8 mouse cellular contexts compared by ENCODE assay signal in the genomic region with DNA sequence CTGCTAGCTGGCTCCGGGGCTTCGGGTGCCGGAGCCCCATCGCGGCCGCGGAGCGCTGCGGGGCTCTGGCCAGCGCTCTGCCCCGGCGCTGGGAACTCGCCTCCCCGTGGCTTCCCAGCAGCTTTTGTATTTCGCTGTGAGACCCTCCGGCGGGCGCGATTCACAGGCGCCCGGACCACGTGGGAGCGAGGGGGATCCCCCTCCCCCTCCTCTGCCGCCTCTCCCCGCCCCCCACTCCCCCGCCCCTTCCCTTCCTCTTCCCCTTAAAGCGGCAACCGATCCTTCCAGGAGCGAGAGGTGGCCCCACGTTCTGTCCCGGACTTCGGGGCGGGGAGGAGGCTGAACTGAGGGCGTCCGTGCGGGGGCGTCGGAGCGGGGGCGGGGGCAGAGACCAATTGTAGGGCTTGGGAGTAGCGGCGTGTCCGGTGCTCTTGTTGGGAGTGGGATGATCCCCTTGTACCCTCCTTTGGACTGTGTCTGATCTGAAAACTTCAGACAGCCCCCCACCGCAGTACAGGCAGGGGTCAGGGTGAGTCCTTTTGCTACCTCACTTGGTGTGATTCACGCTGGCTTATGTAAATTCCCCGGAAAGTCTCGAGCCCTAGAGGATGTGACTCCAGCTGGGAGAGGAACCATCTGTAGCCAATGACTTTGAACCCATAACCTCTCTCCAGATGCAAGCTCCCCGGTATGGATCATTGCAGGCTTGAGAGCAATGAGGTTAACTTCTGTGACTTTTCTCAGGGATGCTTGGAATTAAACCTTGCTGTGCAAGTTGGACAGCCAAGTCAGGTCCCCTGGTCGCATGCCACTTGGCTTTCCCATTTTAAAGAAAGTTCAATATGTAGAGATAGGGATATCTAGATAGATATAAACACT. TPM values are rescaled to one million over a fixed set of nuclear protein-coding genes. Genes with fewer than 3 reads are reported as not detected.
DNase-seq lines count a peak whose midpoint lies in the region; ATAC-seq lines count a peak whose summit lies in the region.

Fjx1 (minus strand) TSS at position 829 of the 879 bp plus-strand sequence.

- whole genome bisulfite sequencing in hindbrain, embryonic 12.5 days, result under 1% methylated on average over 42 of the region's 49 CpGs
- under 1% methylated on average over 34 of the region's 49 CpGs for WGBS in stomach, embryonic 14.5 days

- H3K4me2 ChIP-seq in hindbrain, embryonic 12.5 days (replicated peaks), result peak within 1 kb of the TSS; percentile 92
- peak within 1 kb of the TSS; percentile 98 for H3K4me2 ChIP-seq in stomach, embryonic 14.5 days (replicated peaks; ENCODE audit: low read depth, low read length)

- peaks cover 86% of the 10 kb centered on the region for H3K27me3 ChIP-seq in megakaryocyte, embryonic 14.5 days (replicated peaks)
- H3K27me3 ChIP-seq in hindbrain, embryonic 12.5 days, result 0 out of 2 replicates have a peak, but pooled peaks cover 3% of the 10 kb centered on the region
- H3K27me3 ChIP-seq in stomach, embryonic 14.5 days (ENCODE audit: control insufficient read depth, insufficient read depth, low read length), result no peaks in the 10 kb centered on the region

- H3K9me3 ChIP-seq in megakaryocyte, embryonic 14.5 days, result no peaks in the 10 kb centered on the region
- no peaks in the 10 kb centered on the region for H3K9me3 ChIP-seq in hindbrain, embryonic 12.5 days (replicated peaks)
- H3K9me3 ChIP-seq in stomach, embryonic 14.5 days (ENCODE audit: control insufficient read depth, low read depth, low read length), result no peaks in the 10 kb centered on the region

- peak within 1 kb of the TSS; percentile 91 for H3K4me3 ChIP-seq in megakaryocyte, embryonic 14.5 days (replicated peaks)
- H3K4me3 ChIP-seq in hindbrain, embryonic 12.5 days, result peak within 1 kb of the TSS; percentile 91
- H3K4me3 ChIP-seq in stomach, embryonic 14.5 days (ENCODE audit: low read depth, low read length), result peak within 1 kb of the TSS; percentile 82

- DNase-seq in cerebellum, adult 8-10 months, result peak; percentile 51
- peak; percentile 15 to 60 for DNase-seq in frontal cortex, adult 2 months (ENCODE audit: extremely low spot score in 1 of 2, low spot score in 1 of 2)
- DNase-seq in layer of hippocampus, postnatal 25 days (ENCODE audit: extremely low spot score in 1 of 2, low spot score in 1 of 2), result peak; percentile 48 to 53
- DNase-seq in lung, postnatal 14 days, result peak; percentile 29

- no peak for ATAC-seq in megakaryocyte, adult 5-6 weeks (ENCODE audit: poor library complexity, severe bottlenecking)
- peak; percentile 88 for ATAC-seq in hindbrain, embryonic 12.5 days (ENCODE audit: low FRiP score)
- peak; percentile 59 for ATAC-seq in stomach, embryonic 14.5 days (ENCODE audit: insufficient number of reproducible peaks, insufficient read depth, low FRiP score, low read depth)

- peak within 1 kb of the TSS; percentile 97 for H3K9ac ChIP-seq in hindbrain, embryonic 12.5 days
- H3K9ac ChIP-seq in stomach, embryonic 14.5 days (replicated peaks; ENCODE audit: low read depth, low read length), result peak within 1 kb of the TSS; percentile 88

- no peaks in the 10 kb centered on the region for H3K36me3 ChIP-seq in megakaryocyte, embryonic 14.5 days (replicated peaks; ENCODE audit: low read length)
- H3K36me3 ChIP-seq in hindbrain, embryonic 12.5 days, result no peaks in the 10 kb centered on the region
- no peaks in the 10 kb centered on the region for H3K36me3 ChIP-seq in stomach, embryonic 14.5 days (ENCODE audit: control insufficient read depth, insufficient read depth, low read length)

- peaks cover 29% of the 10 kb centered on the region for H3K4me1 ChIP-seq in megakaryocyte, embryonic 14.5 days
- peaks cover 26% of the 10 kb centered on the region for H3K4me1 ChIP-seq in hindbrain, embryonic 12.5 days
- peaks cover 8% of the 10 kb centered on the region; the same call in 1 of the 2 replicates for H3K4me1 ChIP-seq in stomach, embryonic 14.5 days (ENCODE audit: control insufficient read depth, insufficient read depth, low read length)

- H3K27ac ChIP-seq in hindbrain, embryonic 12.5 days, result peak within 1 kb of the TSS; percentile 97
- peak within 1 kb of the TSS; percentile 89 for H3K27ac ChIP-seq in stomach, embryonic 14.5 days (ENCODE audit: low read length)

RNA-seq across cellular contexts. Expression of gene Fjx1, which starts in this region (rescaled TPM):
- polyA plus RNA-seq in megakaryocyte, embryonic 14.5 days (2012; ENCODE audit: insufficient read depth, low replicate concordance), result 0.16 TPM in 1 of 2 replicates, not detected in the other
- not detected in 2 replicates for total RNA-seq in megakaryocyte, adult 5-6 weeks (2015)
- total RNA-seq in megakaryocyte, adult 5-6 weeks (2017), result not detected in 2 replicates
- polyA plus RNA-seq in frontal cortex, adult 2 months (2012; rRNA removed), result 73.3 and 79.8 TPM in 2 replicates
- 44.2 and 45.3 TPM in 2 replicates for polyA plus RNA-seq in hindbrain, embryonic 12.5 days (2016; fragmentation: Nextera tagmentation; extraction: Ambion mirVana)
- total RNA-seq in layer of hippocampus, postnatal 25 days (2021), result 10 to 100 TPM; 61.6 to 61.7 TPM
- polyA plus RNA-seq in stomach, embryonic 14.5 days (2014; fragmentation: Nextera tagmentation; extraction: Ambion mirVana), result 6.3 and 9.1 TPM in 2 replicates

Comparison
In these comparisons a context has a peak if more than half of its experiments do, and no peak if none do; other contexts are left out.
1. RNA of gene Fjx1 (total RNA-seq): 61.6 to 61.7 TPM in layer of hippocampus, postnatal 25 days; not detected in megakaryocyte, adult 5-6 weeks; every median in the first group is over 10 times any median in the second.
2. Peak in every context shown above with its lines, with median percentiles within 50 percentile points of each other: H3K4me3 ChIP-seq and DNase-seq.